Mouse (Mus musculus) intestine, embryonic 14.5 days (tissue): ENCODE data around the gene Tmem212. TPM values are rescaled to one million over a fixed set of nuclear protein-coding genes. Genes with fewer than 3 reads are reported as not detected.

Experiments used
- polyA plus RNA-seq: library from polyadenylated mRNA; unstranded; fragments of >200 nt; fragmentation: Nextera tagmentation; extraction: Ambion mirVana; gene quantifications from 2 replicates; pipeline ENCODE4 v1.2.1, GENCODE M21; 2014

The Tmem212 gene
- polyA plus RNA-seq, 1 experiment from 2014 or later = not detected

Other genes starting within 250 kb of the Tmem212 start
- gene Fndc3b, start 185.1 kb downstream of the Tmem212 start, polyA plus RNA-seq = 23.5 and 26.1 TPM in 2 replicates
- gene Pld1, start 42.3 kb upstream of the Tmem212 start, polyA plus RNA-seq = 7.9 and 8.2 TPM in 2 replicates